Mouse (Mus musculus) limb, embryonic 14.5 days (tissue): ENCODE results near the gene Dmbx1. TPM values are rescaled to one million over a fixed set of nuclear protein-coding genes. Genes with fewer than 3 reads are reported as not detected.

Experiments used
- ATAC-seq: fragments of 200-750 bp; cut with Nextera tagmentation; 2 replicates; pipeline ENCODE4 v1.8.0; 2017; ENCODE audit warnings: low read depth, moderate number of reproducible peaks, moderate TSS enrichment; ENCODE audit not compliant: low FRiP score
- DNase-seq: peaks from one replicate; pipeline ENCODE4 v3.0.0-alpha.2; 2015; ENCODE audit warnings: low spot score
- H3K27ac ChIP-seq: fragments of 300-500 bp; sonication (generic); replicated peaks from 2 replicates; pipeline ENCODE4 v1.5.1; 2014; ENCODE audit warnings: low read depth, mild to moderate bottlenecking, low read length, moderate library complexity, mixed read lengths
- H3K27me3 ChIP-seq: fragments of 300-500 bp; sonication (generic); 2 replicates; pipeline ENCODE4 v1.6.1; 2014; ENCODE audit warnings: low read length, mixed read lengths; ENCODE audit not compliant: control insufficient read depth, insufficient read depth
- H3K36me3 ChIP-seq: fragments of 300-500 bp; sonication (generic); 2 replicates; pipeline ENCODE4 v1.6.1; 2014; ENCODE audit warnings: mild to moderate bottlenecking, low read length, moderate library complexity, mixed read lengths; ENCODE audit not compliant: control insufficient read depth, insufficient read depth
- H3K4me1 ChIP-seq: fragments of 300-500 bp; sonication (generic); 2 replicates; pipeline ENCODE4 v1.6.1; 2014; ENCODE audit warnings: antibody characterized with exemption, low read length, mixed read lengths; ENCODE audit not compliant: control insufficient read depth, insufficient read depth
- H3K4me2 ChIP-seq: fragments of 300-500 bp; sonication (generic); replicated peaks from 2 replicates; pipeline ENCODE4 v1.6.1; 2014; ENCODE audit warnings: low read depth, mild to moderate bottlenecking, low read length, moderate library complexity; ENCODE audit not compliant: severe bottlenecking
- H3K4me3 ChIP-seq: fragments of 300-500 bp; sonication (generic); replicated peaks from 2 replicates; pipeline ENCODE4 v1.5.1; 2014; ENCODE audit warnings: low read length
- H3K9ac ChIP-seq: fragments of 300-500 bp; sonication (generic); 2 replicates; pipeline ENCODE4 v1.6.1; 2014; ENCODE audit warnings: mild to moderate bottlenecking, low read depth, low read length, moderate library complexity; ENCODE audit not compliant: severe bottlenecking
- H3K9me3 ChIP-seq: fragments of 300-500 bp; sonication (generic); 2 replicates; pipeline ENCODE4 v1.6.1; 2016; ENCODE audit warnings: low read length; ENCODE audit not compliant: control insufficient read depth
- POLR2A ChIP-seq: fragments of 200-500 bp; IDR thresholded peaks from 2 replicates; pipeline ENCODE4 v1.8.0; 2012; ENCODE audit warnings: inconsistent platforms, mild to moderate bottlenecking, moderate library complexity, borderline replicate concordance; ENCODE audit not compliant: insufficient read depth, insufficient read length; ENCODE audit errors: extremely low read depth
- WGBS: fragments of 180-500 bp; shearing (Covaris S2); extraction: QIAGEN DNeasy Blood & Tissue Kit; methylation state at CpG from one replicate; pipeline ENCODE4 v1.1.7; 2014; 5-methylcytosine and 5-hydroxymethylcytosine counted together
- polyA plus RNA-seq, 2 experiments: library from polyadenylated mRNA; depleted of rRNA in 1 of 2; stranded (reverse) in 1 of 2; unstranded in 1 of 2; fragments of >200 nt; fragmentation: Nextera tagmentation in 1 of 2; extraction: Ambion mirVana in 1 of 2; gene quantifications; 2 replicates each; pipeline versions ENCODE4 v1.2.1 to v1.2.3; 2012 to 2014

Dmbx1 gene
- polyA plus RNA-seq, 2 experiments = 0.05 TPM; not detected in 1

- no peaks in the 10 kb centered on the region for H3K9me3 ChIP-seq
- no peak for ATAC-seq
- H3K4me1 ChIP-seq = no peaks in the 10 kb centered on the region
- TF ChIP-seq POLR2A = no peak
- WGBS = 4% methylated on average over 19 of the region's 19 CpGs
- no peak overlapping the region for H3K4me2 ChIP-seq
- H3K36me3 ChIP-seq = no peaks in the 10 kb centered on the region
- H3K9ac ChIP-seq = no peak overlapping the region
- peaks cover 73% of the 10 kb centered on the region for H3K27me3 ChIP-seq
- H3K27ac ChIP-seq = no peak overlapping the region
- no peak for DNase-seq
- no peak overlapping the region for H3K4me3 ChIP-seq
Observed at GRCm38 (mm10) chr4:115954656-115955493, 15.1 kb upstream of the Dmbx1 start.

GRCm38 (mm10) chr4:115953559-115953958 lies 13.8 kb upstream of the Dmbx1 start:
- no peak overlapping the region for H3K27ac ChIP-seq
- H3K4me1 ChIP-seq = no peaks in the 10 kb centered on the region
- TF ChIP-seq POLR2A = no peak
- H3K27me3 ChIP-seq = peaks cover 72% of the 10 kb centered on the region
- no peak overlapping the region for H3K4me2 ChIP-seq
- H3K9me3 ChIP-seq = no peaks in the 10 kb centered on the region
- ATAC-seq = no peak
- H3K36me3 ChIP-seq = no peaks in the 10 kb centered on the region
- H3K9ac ChIP-seq = no peak overlapping the region
- DNase-seq = no peak
- H3K4me3 ChIP-seq = no peak overlapping the region
- 19% methylated on average over 4 of the region's 5 CpGs for WGBS

- Histone ChIP-seq H3K4me2 (no peak overlapping the region), H3K9me3 (no peaks in the 10 kb centered on the region), H3K4me3 (no peak overlapping the region), H3K4me1 (no peaks in the 10 kb centered on the region), H3K36me3 (no peaks in the 10 kb centered on the region), H3K9ac (no peak overlapping the region), H3K27me3 (peaks cover 69% of the 10 kb centered on the region), H3K27ac (no peak overlapping the region)
- DNase-seq = peak; percentile 49
- TF ChIP-seq POLR2A = no peak
- ATAC-seq = no peak
- WGBS = 14% methylated on average over 6 of the region's 6 CpGs
Observed at GRCm38 (mm10) chr4:115952758-115953157, 13.0 kb upstream of the Dmbx1 start.

GRCm38 (mm10) chr4:115943669-115944314 lies 4.1 kb upstream of the Dmbx1 start:
- Histone ChIP-seq H3K4me3 (peak overlapping the region; percentile 8; the same call in 1 of the 2 replicates), H3K4me1 (peaks cover 5% of the 10 kb centered on the region; the same call in 1 of the 2 replicates), H3K27ac (no peak overlapping the region), H3K36me3 (no peaks in the 10 kb centered on the region), H3K9me3 (no peaks in the 10 kb centered on the region), H3K27me3 (peaks cover 80% of the 10 kb centered on the region), H3K9ac (no peak overlapping the region), H3K4me2 (peak overlapping the region; percentile 30; the same call in 1 of the 2 replicates)
- WGBS = 2% methylated on average over 30 of the region's 41 CpGs
- no peak for DNase-seq
- no peak for TF ChIP-seq POLR2A
- ATAC-seq = no peak

GRCm38 (mm10) chr4:115941242-115941820 lies 1.6 kb upstream of the Dmbx1 start:
- no peak overlapping the region for H3K27ac ChIP-seq
- ATAC-seq (no peak), DNase-seq (no peak)
- no peak overlapping the region for H3K4me3 ChIP-seq
- peaks cover 100% of the 10 kb centered on the region for H3K27me3 ChIP-seq
- no peak overlapping the region for H3K4me2 ChIP-seq
- no peaks in the 10 kb centered on the region for H3K9me3 ChIP-seq
- peaks cover 7% of the 10 kb centered on the region; the same call in 1 of the 2 replicates for H3K4me1 ChIP-seq
- 10% methylated on average over 9 of the region's 9 CpGs for WGBS
- TF ChIP-seq POLR2A = no peak
- no peak overlapping the region for H3K9ac ChIP-seq
- H3K36me3 ChIP-seq = no peaks in the 10 kb centered on the region
